Mouse (Mus musculus) hindbrain, embryonic 16.5 days (tissue): ENCODE measurements at regions not wholly inside any gene's neighbourhood (a gene's known extent, or its start where the extent isn't known, plus 50 kb on each side); places are given as distances from the start of the nearest gene placed in this dataset.

Experiments
- ATAC-seq: fragments of 200-750 bp; cut with Nextera tagmentation; 2 replicates; pipeline ENCODE4 v1.8.0; 2017; ENCODE audit warnings: moderate TSS enrichment, moderate library complexity
- H3K27ac ChIP-seq: fragments of 300-500 bp; sonication (generic); 2 replicates; pipeline ENCODE4 v1.5.1; 2014; ENCODE audit warnings: low read depth, mild to moderate bottlenecking, control low read depth, low read length, moderate library complexity
- H3K27me3 ChIP-seq: fragments of 300-500 bp; sonication (generic); replicated peaks from 2 replicates; pipeline ENCODE4 v1.6.1; 2014; ENCODE audit warnings: low read length; ENCODE audit not compliant: control insufficient read depth, insufficient read depth
- H3K36me3 ChIP-seq: fragments of 300-500 bp; sonication (generic); 2 replicates; pipeline ENCODE4 v1.6.1; 2014; ENCODE audit warnings: mild to moderate bottlenecking, low read length, moderate library complexity, mixed read lengths; ENCODE audit not compliant: control insufficient read depth, insufficient read depth
- H3K4me1 ChIP-seq: fragments of 300-500 bp; sonication (generic); 2 replicates; pipeline ENCODE4 v1.6.1; 2014; ENCODE audit warnings: low read depth, low read length; ENCODE audit not compliant: control insufficient read depth, insufficient read depth
- H3K4me2 ChIP-seq: fragments of 300-500 bp; sonication (generic); 2 replicates; pipeline ENCODE4 v1.6.1; 2014; ENCODE audit warnings: mild to moderate bottlenecking, low read length, control low read depth, moderate library complexity
- H3K4me3 ChIP-seq: fragments of 300-500 bp; sonication (generic); 2 replicates; pipeline ENCODE4 v1.5.1; 2014; ENCODE audit warnings: mild to moderate bottlenecking, low read length, control low read depth, moderate library complexity
- H3K9ac ChIP-seq: fragments of 300-500 bp; sonication (generic); 2 replicates; pipeline ENCODE4 v1.6.1; 2014; ENCODE audit warnings: low read depth, mild to moderate bottlenecking, control low read depth, low read length, moderate library complexity
- H3K9me3 ChIP-seq: fragments of 300-500 bp; sonication (generic); 2 replicates; pipeline ENCODE4 v1.6.1; 2014; ENCODE audit warnings: mild to moderate bottlenecking, low read length, moderate library complexity; ENCODE audit not compliant: control insufficient read depth
- WGBS: fragments of 180-500 bp; shearing (Covaris S2); extraction: QIAGEN DNeasy Blood & Tissue Kit; methylation state at CpG from one replicate; pipeline ENCODE4 v1.1.7; 2014; 5-methylcytosine and 5-hydroxymethylcytosine counted together

DNA sequence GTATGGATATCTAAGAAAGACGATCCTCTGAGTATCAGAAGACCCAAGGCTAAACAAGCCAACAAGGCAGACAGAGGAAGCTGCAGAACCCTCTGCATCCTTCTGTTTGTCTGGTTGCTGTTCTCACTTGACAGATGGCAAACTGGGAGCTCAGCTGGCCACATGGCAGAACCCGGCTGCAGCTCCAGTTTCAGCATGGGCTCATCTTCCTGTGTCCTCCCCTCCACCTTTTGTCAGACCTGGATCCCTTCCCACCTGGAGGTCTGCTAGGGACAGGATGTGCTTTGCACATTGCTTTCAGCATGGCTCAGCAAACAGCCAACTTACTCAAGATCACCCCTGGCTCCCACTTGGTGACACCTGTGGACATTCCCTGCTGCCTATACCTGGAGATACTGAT lies 284.9 kb downstream of the Tns1 start:
- 70% methylated on average over 2 of the region's 2 CpGs for WGBS
- ATAC-seq: no peak
- H3K4me2 ChIP-seq: no peak overlapping the region
- H3K27ac ChIP-seq: no peak overlapping the region
- H3K36me3 ChIP-seq: no peaks in the 10 kb centered on the region
- H3K4me1 ChIP-seq: no peaks in the 10 kb centered on the region
- H3K9ac ChIP-seq: no peak overlapping the region
- H3K9me3 ChIP-seq: no peaks in the 10 kb centered on the region
- no peak overlapping the region for H3K4me3 ChIP-seq
- no peaks in the 10 kb centered on the region for H3K27me3 ChIP-seq

DNA sequence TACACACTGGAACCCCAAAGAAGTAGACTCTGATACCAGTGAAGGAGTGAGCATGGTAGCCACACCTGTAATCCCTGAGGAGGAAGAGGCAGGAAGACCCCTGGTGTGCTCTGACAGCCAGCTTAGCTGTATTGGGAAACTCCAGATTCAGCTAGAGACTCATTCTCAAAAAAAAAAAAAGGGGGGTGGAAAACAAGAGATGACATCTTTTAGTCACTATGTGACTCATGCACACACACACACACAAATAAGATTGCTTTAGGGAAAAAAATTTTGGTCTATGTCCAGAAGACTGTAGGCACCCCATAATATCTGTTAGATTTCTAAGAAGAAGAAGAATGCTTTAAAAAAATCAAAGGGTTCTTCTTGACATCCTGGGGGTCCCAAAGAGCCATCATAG lies 287.6 kb downstream of the Tns1 start:
- Histone ChIP-seq H3K9ac (no peak overlapping the region), H3K4me1 (no peaks in the 10 kb centered on the region), H3K4me3 (no peak overlapping the region), H3K9me3 (no peaks in the 10 kb centered on the region), H3K27me3 (no peaks in the 10 kb centered on the region), H3K4me2 (no peak overlapping the region), H3K36me3 (no peaks in the 10 kb centered on the region), H3K27ac (no peak overlapping the region)
- no peak for ATAC-seq

DNA sequence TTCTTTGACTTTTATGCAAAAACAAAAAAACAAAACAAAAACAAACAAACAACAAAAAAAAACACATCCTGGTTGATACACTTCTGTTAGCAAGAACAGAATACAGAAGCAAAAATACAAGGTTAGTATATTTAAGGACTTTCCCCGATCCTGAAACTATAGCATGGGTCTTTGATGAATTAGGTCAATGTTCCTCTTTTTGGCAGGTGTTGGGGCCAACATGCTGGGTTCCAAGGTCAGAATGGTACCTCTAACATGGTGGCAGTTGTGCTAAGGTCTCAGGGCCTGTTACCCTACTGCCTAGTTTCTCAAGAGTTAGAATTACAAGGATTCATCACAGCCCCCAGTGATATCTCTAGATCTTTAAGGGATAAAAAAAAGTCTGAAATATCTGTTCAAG lies 289.7 kb downstream of the Tns1 start:
- Histone ChIP-seq H3K4me1 (no peaks in the 10 kb centered on the region; the same call in 1 of the 2 replicates), H3K27ac (no peak overlapping the region), H3K4me3 (no peak overlapping the region), H3K36me3 (no peaks in the 10 kb centered on the region), H3K4me2 (no peak overlapping the region), H3K9me3 (no peaks in the 10 kb centered on the region), H3K9ac (no peak overlapping the region), H3K27me3 (no peaks in the 10 kb centered on the region)
- ATAC-seq: no peak
- WGBS: 90% methylated on average over 1 of the region's 1 CpGs

DNA sequence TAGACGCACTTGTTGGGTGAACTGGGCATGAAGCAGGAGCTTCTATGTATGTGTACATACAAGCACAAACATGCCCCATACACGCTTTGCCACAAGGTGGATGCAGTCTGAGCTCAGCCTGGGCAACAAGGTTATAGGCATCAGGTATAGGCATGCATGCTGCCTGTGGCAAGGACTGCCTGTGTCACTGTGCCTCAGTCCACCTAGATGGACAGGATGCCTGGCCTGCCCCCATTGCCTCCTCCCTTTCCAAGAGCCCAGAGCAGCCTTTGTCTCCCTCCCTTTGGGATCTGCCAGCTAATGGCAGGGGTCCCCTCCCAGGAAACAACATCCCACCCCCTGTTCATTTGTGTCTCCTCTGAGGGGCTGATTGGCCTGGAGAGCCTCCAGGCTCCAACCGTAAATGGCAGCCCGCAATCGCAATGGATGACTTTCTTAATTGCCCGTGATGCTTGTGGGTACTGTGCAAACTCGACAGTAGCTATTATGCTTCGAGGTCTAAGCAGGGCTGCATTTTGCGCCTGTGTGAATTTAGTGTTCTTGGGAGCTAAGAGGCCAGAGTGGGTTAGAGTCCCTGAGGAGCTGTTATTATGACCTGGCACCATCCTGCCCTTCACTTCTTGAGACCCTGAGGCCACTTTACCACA lies 293.6 kb downstream of the Tns1 start:
- Histone ChIP-seq H3K4me3 (no peak overlapping the region), H3K4me2 (no peak overlapping the region), H3K4me1 (peaks cover 8% of the 10 kb centered on the region), H3K27me3 (no peaks in the 10 kb centered on the region), H3K9me3 (no peaks in the 10 kb centered on the region), H3K9ac (no peak overlapping the region), H3K36me3 (no peaks in the 10 kb centered on the region), H3K27ac (no peak overlapping the region)
- WGBS: 50% methylated on average over 9 of the region's 9 CpGs
- 0 out of 2 replicates have a peak, but pooled peaks have one; percentile 31 for ATAC-seq

DNA sequence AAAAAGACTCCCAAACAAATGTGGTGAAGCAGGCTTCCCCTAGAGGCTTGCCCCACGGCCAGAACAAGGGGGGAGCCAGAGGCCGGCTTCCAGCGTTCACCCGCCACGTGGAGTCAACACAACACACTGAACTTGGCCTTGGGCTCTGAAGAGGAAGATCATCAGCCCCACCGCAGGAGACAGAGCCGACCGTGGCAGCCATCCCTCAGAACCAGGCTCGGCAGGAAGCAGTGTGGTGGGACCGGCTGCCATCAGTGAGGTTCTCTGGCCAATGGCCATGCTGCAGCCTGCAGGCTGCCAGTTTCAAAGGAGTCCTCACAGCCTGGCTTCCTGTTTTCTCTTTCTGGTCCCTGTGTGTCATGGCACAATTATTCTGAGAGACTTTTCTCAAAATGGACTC lies 295.3 kb downstream of the Tns1 start:
- Histone ChIP-seq H3K27ac (no peak overlapping the region), H3K4me1 (peaks cover 8% of the 10 kb centered on the region), H3K36me3 (no peaks in the 10 kb centered on the region), H3K9me3 (no peaks in the 10 kb centered on the region), H3K9ac (0 out of 2 replicates have a peak overlapping the region, but pooled peaks have one; percentile 22), H3K4me3 (no peak overlapping the region), H3K27me3 (no peaks in the 10 kb centered on the region), H3K4me2 (peak overlapping the region; percentile 25; the same call in 1 of the 2 replicates)
- ATAC-seq: peak; percentile 35; the same call in 1 of the 2 replicates
- WGBS: 57% methylated on average over 10 of the region's 10 CpGs

DNA sequence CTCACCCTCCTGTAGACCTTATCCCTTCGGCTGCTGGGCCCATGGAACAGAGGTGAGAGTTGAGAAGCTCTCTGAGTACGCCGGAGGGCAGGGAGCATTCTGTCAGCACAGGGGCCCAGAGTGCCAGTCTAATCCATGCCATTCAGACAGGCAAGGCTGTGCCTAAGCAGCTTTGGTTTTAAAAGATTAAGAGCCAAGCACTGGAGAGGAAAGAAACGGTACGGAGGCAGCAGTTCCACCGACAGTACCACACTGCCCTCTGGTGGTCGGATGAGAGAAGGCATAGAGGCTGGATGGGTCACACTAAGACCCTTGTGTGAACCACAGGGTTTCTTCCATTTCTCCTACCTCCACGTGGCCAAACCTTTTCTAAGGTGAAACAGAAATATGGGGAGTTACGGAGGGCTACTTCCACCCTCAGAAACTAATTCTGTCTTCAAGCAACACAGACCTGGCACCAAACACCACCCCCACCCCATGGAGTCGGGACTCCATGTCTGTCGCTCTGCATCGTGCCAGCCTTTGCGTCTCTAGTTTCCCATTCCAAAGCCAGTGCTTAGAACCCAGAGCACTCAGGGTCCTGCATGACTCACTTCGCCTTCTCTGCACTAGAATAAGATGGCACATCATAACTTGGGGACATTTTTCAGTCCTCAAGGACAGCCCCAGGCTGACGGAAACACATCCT lies 297.9 kb downstream of the Tns1 start:
- Histone ChIP-seq H3K4me1 (peaks cover 8% of the 10 kb centered on the region), H3K36me3 (no peaks in the 10 kb centered on the region), H3K9me3 (no peaks in the 10 kb centered on the region), H3K27me3 (no peaks in the 10 kb centered on the region), H3K9ac (peak overlapping the region; percentile 24; the same call in 1 of the 2 replicates), H3K27ac (no peak overlapping the region), H3K4me3 (no peak overlapping the region), H3K4me2 (no peak overlapping the region)
- peak; percentile 83 for ATAC-seq
- 37% methylated on average over 15 of the region's 15 CpGs for WGBS

DNA sequence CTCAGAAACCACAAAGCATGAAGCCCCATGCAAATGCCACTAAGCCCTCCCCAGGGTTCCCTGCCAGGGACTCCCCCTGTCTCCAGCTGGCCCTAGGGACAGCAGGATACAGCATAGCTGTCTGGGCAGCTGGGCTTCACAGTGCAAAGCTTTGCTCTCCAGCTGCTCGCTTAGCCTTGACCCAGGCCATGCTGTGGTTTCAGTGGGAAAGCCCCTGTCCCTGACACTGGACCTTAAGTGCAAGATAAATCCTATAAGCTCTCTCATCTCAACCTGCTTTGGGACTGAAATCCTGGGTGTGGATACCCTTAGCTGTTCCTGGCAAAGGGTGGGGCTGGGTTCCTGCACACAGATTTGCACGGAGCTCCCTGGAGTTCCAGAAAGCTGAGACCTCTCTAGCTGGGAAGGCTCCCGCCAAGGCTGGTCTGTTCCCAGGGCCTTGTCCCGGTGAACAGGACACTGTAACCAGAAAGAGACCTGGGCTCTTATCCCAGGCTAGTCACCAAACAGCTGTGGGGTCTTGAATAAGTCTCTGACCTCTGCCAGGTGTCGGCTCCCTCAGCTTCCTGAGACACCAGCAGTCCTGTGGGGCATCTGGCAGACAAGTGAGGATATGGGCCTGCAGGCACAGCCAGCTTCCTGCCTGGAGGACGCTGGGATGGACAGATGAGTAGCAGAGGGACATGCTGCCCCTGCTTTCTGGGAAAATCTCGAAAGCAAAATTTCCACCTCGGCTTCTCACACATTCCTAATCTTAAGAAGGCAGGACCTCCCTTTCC lies 299.7 kb downstream of the Tns1 start:
- no peaks in the 10 kb centered on the region for H3K9me3 ChIP-seq
- no peaks in the 10 kb centered on the region for H3K36me3 ChIP-seq
- ATAC-seq: no peak
- WGBS: 58% methylated on average over 8 of the region's 8 CpGs
- H3K4me2 ChIP-seq: no peak overlapping the region
- H3K4me3 ChIP-seq: no peak overlapping the region
- no peak overlapping the region for H3K9ac ChIP-seq
- H3K27me3 ChIP-seq: no peaks in the 10 kb centered on the region
- peaks cover 8% of the 10 kb centered on the region for H3K4me1 ChIP-seq
- H3K27ac ChIP-seq: no peak overlapping the region

DNA sequence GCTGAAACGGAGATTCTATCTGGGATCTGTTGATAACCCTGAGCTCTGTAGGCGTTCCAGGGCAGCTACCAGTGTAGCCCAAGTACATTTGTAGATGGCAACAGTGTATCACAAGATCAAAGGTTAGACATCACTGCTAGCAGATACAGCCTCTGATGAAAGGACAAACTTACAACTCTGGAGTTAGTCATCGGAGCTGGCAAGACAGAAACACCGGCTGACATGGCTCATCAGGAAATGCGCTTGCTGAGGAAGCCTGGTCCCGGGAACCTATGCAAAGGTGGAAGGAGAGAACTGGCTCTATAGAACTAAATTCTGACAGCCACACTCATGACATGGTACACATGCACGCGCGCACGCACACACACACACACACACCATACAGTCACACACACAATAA lies 300.5 kb downstream of the Tns1 start:
- Histone ChIP-seq H3K9ac (no peak overlapping the region), H3K4me3 (no peak overlapping the region), H3K27ac (no peak overlapping the region), H3K4me1 (peaks cover 5% of the 10 kb centered on the region), H3K4me2 (no peak overlapping the region), H3K9me3 (no peaks in the 10 kb centered on the region), H3K36me3 (no peaks in the 10 kb centered on the region), H3K27me3 (no peaks in the 10 kb centered on the region)
- ATAC-seq: no peak
- 89% methylated on average over 10 of the region's 10 CpGs for WGBS

DNA sequence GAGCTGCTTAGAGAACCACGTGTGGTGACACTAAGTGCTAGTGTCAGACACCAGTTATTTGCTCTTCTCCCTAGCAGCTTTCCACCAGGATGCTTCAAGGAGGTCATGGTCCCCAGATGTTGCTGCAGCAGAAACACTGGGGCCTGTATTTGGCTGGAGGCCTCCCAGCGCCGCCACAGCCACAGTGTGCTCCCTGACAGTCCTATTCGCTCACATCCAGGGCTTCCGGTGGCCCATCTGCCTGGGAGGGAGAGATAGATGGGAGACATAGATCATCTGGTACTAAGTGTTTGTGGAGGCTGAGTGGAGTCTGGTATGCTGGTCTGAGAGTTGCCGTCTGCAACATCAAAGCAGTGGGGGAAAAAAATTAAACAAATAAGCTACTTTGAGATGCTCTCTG lies 301.6 kb downstream of the Tns1 start:
- Histone ChIP-seq H3K4me1 (peaks cover 5% of the 10 kb centered on the region), H3K9ac (no peak overlapping the region), H3K9me3 (no peaks in the 10 kb centered on the region), H3K27me3 (no peaks in the 10 kb centered on the region), H3K4me2 (no peak overlapping the region), H3K4me3 (no peak overlapping the region), H3K36me3 (no peaks in the 10 kb centered on the region), H3K27ac (no peak overlapping the region)
- ATAC-seq: no peak
- WGBS: 67% methylated on average over 6 of the region's 6 CpGs
